Mouse (Mus musculus) B cell, adult 2 months (primary cell): ENCODE results near the gene Gm9008.
"Not testable (repeated sequence)": the region's sequence is repeated elsewhere in the genome, so short reads cannot be mapped to it uniquely, and the experiment has no call there.

ENCODE experiments used
- DNase-seq, 2 experiments: peaks; one replicate each; pipeline ENCODE4 v3.0.0; 2022

Gene Gm9008

DNA sequence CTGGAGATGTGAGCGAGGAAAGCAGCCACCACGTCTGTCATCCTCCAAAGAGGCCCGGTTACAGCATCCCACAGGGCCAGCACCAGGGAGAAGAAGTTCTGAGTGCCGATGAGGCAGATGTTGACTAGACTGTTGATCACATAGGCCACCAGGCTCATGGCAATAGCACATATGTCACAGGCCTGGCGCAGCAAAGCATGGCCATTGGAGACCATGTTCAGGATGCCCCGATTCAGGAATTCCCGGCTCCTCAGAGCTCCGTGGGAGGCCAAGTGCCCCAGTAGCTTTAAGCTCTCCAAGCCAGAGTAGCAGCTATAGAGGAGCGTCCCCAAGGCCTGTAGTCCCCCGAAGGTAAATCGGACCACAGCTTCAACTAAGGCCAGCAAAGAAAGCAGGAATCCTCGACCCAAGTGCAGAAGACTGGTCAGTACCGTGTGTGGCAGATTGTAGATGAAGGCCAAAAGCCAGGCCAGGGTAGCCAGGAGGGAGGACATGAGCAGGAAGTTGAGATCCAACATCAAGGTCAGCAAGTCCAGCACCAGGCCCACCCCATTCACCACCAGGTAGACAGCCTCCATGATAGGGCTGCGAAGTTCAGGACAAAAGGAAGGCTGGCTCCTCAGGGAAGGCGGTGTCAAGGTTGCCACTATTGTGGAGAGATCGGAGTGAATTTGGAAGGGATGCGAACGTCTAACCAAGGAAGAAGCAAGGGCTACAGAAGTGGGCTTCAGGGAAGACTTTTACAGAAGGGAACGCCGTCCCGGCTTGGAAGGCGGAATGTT is at the start of gene Gm9008:
Gene Gm9008, minus strand, starts transcription at position 731 of the 782 bp plus-strand sequence.
- DNase-seq, result not testable (repeated sequence)

DNA sequence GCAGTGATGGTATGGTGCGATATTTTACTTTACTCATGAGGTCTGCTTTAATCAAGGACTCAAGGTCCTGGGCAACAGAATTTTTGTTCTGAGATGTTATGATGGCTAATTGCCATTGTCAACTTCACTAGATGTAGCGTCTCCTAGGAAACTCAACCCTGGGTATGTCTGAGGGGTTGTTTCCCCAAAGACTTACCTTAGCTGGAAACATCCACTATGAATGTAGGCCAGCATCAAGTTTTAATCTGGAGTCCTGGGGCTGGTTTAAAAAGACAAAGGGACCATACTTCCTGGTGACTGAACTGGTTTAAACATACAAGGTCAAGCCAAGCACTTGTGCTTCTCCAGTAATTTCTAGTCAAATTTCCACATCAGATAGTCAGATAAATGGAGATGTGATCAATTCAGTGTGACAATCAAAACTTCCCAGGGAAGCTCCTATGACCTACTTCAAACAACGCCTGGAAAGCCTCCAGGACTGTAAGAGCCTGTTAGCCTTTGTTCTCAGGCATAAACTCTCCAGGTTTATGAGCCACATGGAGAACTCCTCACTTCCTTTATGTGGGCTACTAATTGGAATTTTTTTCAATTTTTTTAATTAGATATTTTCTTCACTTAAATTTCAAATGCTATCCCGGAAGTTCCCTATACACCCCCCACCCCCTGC is 24.5 kb upstream of the Gm9008 start:
- no peak for DNase-seq

GRCm38 (mm10) chr6:76510200-76510599 is 12.6 kb upstream of the Gm9008 start:
- no peak for DNase-seq

DNA sequence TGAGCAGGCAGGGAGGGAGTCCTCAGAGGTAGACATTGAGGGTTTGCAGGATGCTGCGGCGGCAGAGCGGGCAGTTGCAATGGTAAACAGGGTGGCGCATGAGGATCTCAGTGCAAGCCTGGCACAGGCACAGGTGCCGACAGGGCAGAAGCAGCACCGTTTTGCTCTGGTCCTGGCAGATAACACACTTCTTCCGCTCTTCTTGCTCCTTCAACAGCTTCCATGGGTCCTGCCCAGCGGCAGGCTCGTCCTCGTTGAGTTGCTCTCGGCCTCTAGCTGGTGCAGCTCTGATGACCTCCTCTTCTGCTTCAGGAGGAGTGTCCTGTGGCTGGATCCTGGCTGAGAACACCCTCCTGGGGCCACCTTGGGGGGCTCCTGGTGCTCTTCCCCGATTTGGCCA is 1.2 kb downstream of the Gm9008 start:
- not testable (repeated sequence) for DNase-seq

- DNase-seq, result no peak
Measured at GRCm38 (mm10) chr6:76468194-76468593, 29.4 kb downstream of the Gm9008 start.
